24 mouse cellular contexts compared by ENCODE assay signal in genomic region chr9:5822234-5822633, GRCm38 (mm10).
DNase-seq lines count a peak whose midpoint lies in the region; ATAC-seq and TF ChIP-seq lines count a peak whose summit lies in the region.
"Had no signal": no experiment of that assay in that cellular context is flagged by ENCODE, and none has a peak within 500 bp of the region (broad histone marks: within the 10 kb centered on the region; RNA-seq: fewer than 3 reads in every experiment).

No protein-coding gene starts in this region.

- no peaks in the 10 kb centered on the region for H3K27me3 ChIP-seq in forebrain, embryonic 13.5 days
- no peaks in the 10 kb centered on the region for H3K27me3 ChIP-seq in forebrain, embryonic 15.5 days
- no peaks in the 10 kb centered on the region for H3K27me3 ChIP-seq in forebrain, embryonic 16.5 days (replicated peaks; ENCODE audit: control insufficient read depth, insufficient read depth, low read length)
- H3K27me3 ChIP-seq in forebrain, embryonic 11.5 days (ENCODE audit: control insufficient read depth, insufficient read depth, low read length), result no peaks in the 10 kb centered on the region
- H3K27me3 ChIP-seq: CH12.LX; embryonic facial prominence, embryonic 13.5 days; embryonic facial prominence, embryonic 15.5 days; Patski had no signal

- DNase-seq in forebrain, embryonic 11.5 days (ENCODE audit: low spot score), result no peak
- DNase-seq in brain, embryonic 14.5 days (ENCODE audit: low read depth), result peak; percentile 8
- DNase-seq: adrenal gland, adult 8-10 months; adrenal gland, postnatal 14 days; adrenal gland, postnatal 36 days; B cell, adult 2 months; cerebellum, adult 11 months; cerebellum, adult 18-20 months; cerebellum, adult 8-10 months; cerebellum, adult 9-11 months; cerebellum, postnatal 14 days; cerebellum, postnatal 36 days; embryo, embryonic 11 days had no signal

- H3K4me1 ChIP-seq in forebrain, embryonic 13.5 days, result no peaks in the 10 kb centered on the region
- H3K4me1 ChIP-seq in forebrain, embryonic 15.5 days, result no peaks in the 10 kb centered on the region
- H3K4me1 ChIP-seq in forebrain, embryonic 16.5 days (replicated peaks; ENCODE audit: control insufficient read depth, insufficient read depth, low read length), result no peaks in the 10 kb centered on the region
- no peaks in the 10 kb centered on the region for H3K4me1 ChIP-seq in forebrain, embryonic 11.5 days (replicated peaks; ENCODE audit: control insufficient read depth, insufficient read depth, low read length)
- H3K4me1 ChIP-seq: embryonic facial prominence, embryonic 13.5 days; embryonic facial prominence, embryonic 15.5 days had no signal

- no peak overlapping the region for H3K4me3 ChIP-seq in forebrain, embryonic 13.5 days
- no peak overlapping the region for H3K4me3 ChIP-seq in forebrain, embryonic 15.5 days
- H3K4me3 ChIP-seq in forebrain, embryonic 16.5 days (replicated peaks; ENCODE audit: low read length), result no peak overlapping the region
- H3K4me3 ChIP-seq in forebrain, embryonic 11.5 days (ENCODE audit: low read depth, low read length), result no peak overlapping the region
- H3K4me3 ChIP-seq: embryonic facial prominence, embryonic 13.5 days; embryonic facial prominence, embryonic 15.5 days; erythroblast, embryonic 14.5 days had no signal

- no peak overlapping the region for H3K4me2 ChIP-seq in forebrain, embryonic 13.5 days
- no peak overlapping the region for H3K4me2 ChIP-seq in forebrain, embryonic 15.5 days (replicated peaks)
- H3K4me2 ChIP-seq in forebrain, embryonic 16.5 days (ENCODE audit: low read length), result no peak overlapping the region
- H3K4me2 ChIP-seq in forebrain, embryonic 11.5 days (ENCODE audit: low read depth, low read length, severe bottlenecking), result no peak overlapping the region
- H3K4me2 ChIP-seq: embryonic facial prominence, embryonic 13.5 days; embryonic facial prominence, embryonic 15.5 days had no signal

- no peaks in the 10 kb centered on the region for H3K36me3 ChIP-seq in forebrain, embryonic 13.5 days (ENCODE audit: poor library complexity, severe bottlenecking)
- no peaks in the 10 kb centered on the region for H3K36me3 ChIP-seq in forebrain, embryonic 15.5 days
- H3K36me3 ChIP-seq in forebrain, embryonic 16.5 days (ENCODE audit: control insufficient read depth, insufficient read depth), result no peaks in the 10 kb centered on the region
- no peaks in the 10 kb centered on the region for H3K36me3 ChIP-seq in forebrain, embryonic 11.5 days (ENCODE audit: control insufficient read depth, insufficient read depth, low read length)
- H3K36me3 ChIP-seq: embryonic facial prominence, embryonic 13.5 days; embryonic facial prominence, embryonic 15.5 days; G1E had no signal

- no peak overlapping the region for H3K9ac ChIP-seq in forebrain, embryonic 13.5 days
- no peak overlapping the region for H3K9ac ChIP-seq in forebrain, embryonic 15.5 days (replicated peaks)
- no peak overlapping the region for H3K9ac ChIP-seq in forebrain, embryonic 16.5 days (replicated peaks; ENCODE audit: low read depth, low read length)
- no peak overlapping the region for H3K9ac ChIP-seq in forebrain, embryonic 11.5 days (ENCODE audit: low read length)
- H3K9ac ChIP-seq: embryonic facial prominence, embryonic 13.5 days; embryonic facial prominence, embryonic 15.5 days had no signal

- ATAC-seq in forebrain, embryonic 13.5 days, result peak; percentile 58
- no peak; the same call in 1 of the 2 replicates for ATAC-seq in forebrain, embryonic 15.5 days (replicated peaks)
- peak; percentile 73 for ATAC-seq in forebrain, embryonic 16.5 days
- ATAC-seq in forebrain, embryonic 11.5 days (replicated peaks; ENCODE audit: low FRiP score), result no peak
- ATAC-seq: activated CD4-positive, CD25-positive, alpha-beta regulatory T cell, adult 4 months; CD4-positive, CD25-positive, alpha-beta regulatory T cell, adult 4 months; Patski had no signal

- H3K27ac ChIP-seq in forebrain, embryonic 13.5 days, result no peak overlapping the region
- no peak overlapping the region for H3K27ac ChIP-seq in forebrain, embryonic 15.5 days (replicated peaks)
- no peak overlapping the region for H3K27ac ChIP-seq in forebrain, embryonic 16.5 days (ENCODE audit: low read length)
- no peak overlapping the region for H3K27ac ChIP-seq in forebrain, embryonic 11.5 days (ENCODE audit: low read depth, low read length)
- H3K27ac ChIP-seq: embryonic facial prominence, embryonic 13.5 days; embryonic facial prominence, embryonic 15.5 days had no signal

- H3K9me3 ChIP-seq in forebrain, embryonic 13.5 days (replicated peaks), result peaks cover 4% of the 10 kb centered on the region; the same call in 1 of the 2 replicates
- H3K9me3 ChIP-seq in forebrain, embryonic 15.5 days, result peaks cover 5% of the 10 kb centered on the region; the same call in 1 of the 2 replicates
- H3K9me3 ChIP-seq in forebrain, embryonic 16.5 days (ENCODE audit: control insufficient read depth, low read length), result no peaks in the 10 kb centered on the region
- no peaks in the 10 kb centered on the region for H3K9me3 ChIP-seq in forebrain, embryonic 11.5 days (ENCODE audit: control insufficient read depth, low read length)
- H3K9me3 ChIP-seq: embryonic facial prominence, embryonic 15.5 days; G1E had no signal

- no peak for TF ChIP-seq POLR2A in brain, embryonic 14.5 days (IDR thresholded peaks at IDR 0.05; ENCODE audit: borderline replicate concordance, extremely low read depth, insufficient read depth, insufficient read length, poor library complexity, severe bottlenecking)

- TF ChIP-seq CTCF in brain, embryonic 14.5 days (IDR thresholded peaks at IDR 0.05; ENCODE audit: borderline replicate concordance, extremely low read depth, insufficient read depth, insufficient read length), result no peak

Comparison
In these comparisons a context has a peak if more than half of its experiments do, and no peak if none do; other contexts are left out.
1. ATAC-seq: peak in forebrain, embryonic 13.5 days (single experiment) and forebrain, embryonic 16.5 days (single experiment); none in forebrain, embryonic 15.5 days (single experiment) and forebrain, embryonic 11.5 days (single experiment).